In genomic region chr4:155606825-155607224, GRCm38 (mm10) we compare ENCODE assay signal across 26 mouse cellular contexts. TPM values are rescaled to one million over a fixed set of nuclear protein-coding genes. Genes with fewer than 3 reads are reported as not detected.
"Had no signal": no experiment of that assay in that cellular context is flagged by ENCODE, and none has a peak within 500 bp of the region (broad histone marks: within the 10 kb centered on the region; RNA-seq: fewer than 3 reads in every experiment).

No protein-coding gene starts in this region.

- H3K27ac ChIP-seq: midbrain, embryonic 10.5 days; midbrain, embryonic 12.5 days; neural tube, embryonic 13.5 days; neural tube, embryonic 15.5 days had no signal

- H3K27me3 ChIP-seq: midbrain, embryonic 12.5 days; neural tube, embryonic 13.5 days; neural tube, embryonic 15.5 days had no signal

- H3K9ac ChIP-seq: lung, embryonic 14.5 days; midbrain, embryonic 12.5 days; neural tube, embryonic 13.5 days; neural tube, embryonic 15.5 days had no signal

- ATAC-seq: midbrain, embryonic 16.5 days had no signal

- H3K4me2 ChIP-seq: lung, embryonic 14.5 days; midbrain, embryonic 12.5 days; neural tube, embryonic 13.5 days; neural tube, embryonic 15.5 days had no signal

- H3K4me3 ChIP-seq: midbrain, embryonic 10.5 days; midbrain, embryonic 12.5 days; myocyte; neural tube, embryonic 13.5 days; neural tube, embryonic 15.5 days had no signal

- H3K9me3 ChIP-seq: midbrain, embryonic 10.5 days; midbrain, embryonic 12.5 days; neural tube, embryonic 13.5 days; neural tube, embryonic 15.5 days had no signal

- DNase-seq: lung, embryonic 14.5 days; lung, postnatal 10 days; lung, postnatal 4 days; midbrain, embryonic 14.5 days; retina, postnatal 1 day; right cerebral cortex, adult 18-20 months; right cerebral cortex, postnatal 25 days; right cerebral cortex, postnatal 4 days; spleen, adult 18-20 months; thymus, adult 18-20 months; thymus, postnatal 14 days; thymus, postnatal 36 days had no signal

RNA-seq across cellular contexts. Expression of gene Gm10563, which starts 38.4 kb away (rescaled TPM):
- total RNA-seq: megakaryocyte, adult 5-6 weeks; megakaryocyte-erythroid progenitor cell, adult 5-6 weeks had no signal
- polyA plus RNA-seq: lung, embryonic 14.5 days; lung, embryonic 16.5 days; midbrain, embryonic 10.5 days; midbrain, embryonic 12.5 days; midbrain, embryonic 14.5 days; midbrain, embryonic 16.5 days; myocyte; neural tube, embryonic 11.5 days; neural tube, embryonic 13.5 days; neural tube, embryonic 15.5 days; small intestine, adult 2 months; stomach, embryonic 14.5 days; stomach, embryonic 16.5 days; thymus, postnatal 0 days had no signal

RNA-seq across cellular contexts. Expression of gene Mmp23, which starts 46.4 kb away (rescaled TPM):
- total RNA-seq: megakaryocyte-erythroid progenitor cell, adult 5-6 weeks had no signal
